Mouse (Mus musculus) intestine, postnatal 0 days (tissue): ENCODE results near the gene Kirrel. TPM values are rescaled to one million over a fixed set of nuclear protein-coding genes. Genes with fewer than 3 reads are reported as not detected.

Source experiments
- ATAC-seq: fragments of 200-750 bp; cut with Nextera tagmentation; 2 replicates; pipeline ENCODE4 v1.8.0; 2017; ENCODE audit warnings: mild to moderate bottlenecking, moderate TSS enrichment, moderate library complexity
- H3K27ac ChIP-seq: fragments of 300-500 bp; sonication (generic); 2 replicates; pipeline ENCODE4 v1.5.1; 2014; ENCODE audit warnings: mild to moderate bottlenecking, low read depth, low read length, moderate library complexity
- H3K27me3 ChIP-seq: fragments of 300-500 bp; sonication (generic); replicated peaks from 2 replicates; pipeline ENCODE4 v1.6.1; 2014; ENCODE audit warnings: low read length, mixed read lengths; ENCODE audit not compliant: control insufficient read depth, insufficient read depth
- H3K36me3 ChIP-seq: fragments of 300-500 bp; sonication (generic); 2 replicates; pipeline ENCODE4 v1.6.1; 2014; ENCODE audit warnings: mild to moderate bottlenecking, moderate library complexity; ENCODE audit not compliant: control insufficient read depth, insufficient read depth
- H3K4me1 ChIP-seq: fragments of 300-500 bp; sonication (generic); replicated peaks from 2 replicates; pipeline ENCODE4 v1.6.1; 2014; ENCODE audit warnings: antibody characterized with exemption, low read length, mixed read lengths; ENCODE audit not compliant: control insufficient read depth, insufficient read depth
- H3K4me2 ChIP-seq: fragments of 300-500 bp; sonication (generic); replicated peaks from 2 replicates; pipeline ENCODE4 v1.6.1; 2014; ENCODE audit warnings: low read depth, mild to moderate bottlenecking, moderate library complexity
- H3K4me3 ChIP-seq: fragments of 300-500 bp; sonication (generic); 2 replicates; pipeline ENCODE4 v1.5.1; 2014; ENCODE audit warnings: low read depth, low read length
- H3K9ac ChIP-seq: fragments of 300-500 bp; sonication (generic); 2 replicates; pipeline ENCODE4 v1.6.1; 2014; ENCODE audit warnings: mild to moderate bottlenecking, low read depth, low read length
- H3K9me3 ChIP-seq: fragments of 300-500 bp; sonication (generic); 2 replicates; pipeline ENCODE4 v1.6.1; 2016; ENCODE audit warnings: mixed run types; ENCODE audit not compliant: control insufficient read depth
- CTCF ChIP-seq: sonication (generic); IDR thresholded peaks from 2 replicates; pipeline ENCODE4 v1.5.1; 2016; ENCODE audit warnings: low read depth, mild to moderate bottlenecking, control low read depth, antibody characterized with exemption, moderate library complexity
- WGBS: fragments of 180-500 bp; shearing (Covaris S2); extraction: QIAGEN DNeasy Blood & Tissue Kit; methylation state at CpG from one replicate; pipeline ENCODE4 v1.1.7; 2014; 5-methylcytosine and 5-hydroxymethylcytosine counted together
- polyA plus RNA-seq: library from polyadenylated mRNA; unstranded; fragments of >200 nt; fragmentation: Nextera tagmentation; extraction: Ambion mirVana; gene quantifications from 2 replicates; pipeline ENCODE4 v1.2.1, GENCODE M21; 2015

The Kirrel gene
- polyA plus RNA-seq, 1 experiment from 2014 or later = 4.4 TPM

DNA sequence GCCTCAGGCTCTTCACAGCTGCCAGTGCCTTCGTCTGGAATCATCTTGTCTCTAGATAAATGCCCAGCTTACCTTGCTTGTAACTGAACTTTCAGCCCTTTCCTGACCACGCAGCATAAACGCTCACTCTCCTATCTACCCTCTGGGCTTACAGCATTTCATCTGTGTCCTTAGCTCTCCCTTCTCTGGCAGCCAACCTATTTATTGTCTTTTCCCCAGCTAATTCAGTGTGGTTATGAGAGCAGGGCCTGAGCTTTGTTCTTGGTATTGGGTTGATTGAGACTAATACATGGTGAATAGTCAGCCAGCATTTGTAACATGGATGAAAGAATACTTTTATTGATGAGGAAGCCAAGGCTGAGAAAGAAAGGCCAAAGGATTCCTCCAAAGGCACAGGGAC lies 102.4 kb downstream of the Kirrel start:
- no peaks in the 10 kb centered on the region for H3K36me3 ChIP-seq
- ATAC-seq = no peak
- 70% methylated on average over 3 of the region's 3 CpGs for WGBS
- no peaks in the 10 kb centered on the region for H3K9me3 ChIP-seq
- H3K9ac ChIP-seq = no peak overlapping the region
- no peak overlapping the region for H3K4me3 ChIP-seq
- H3K27me3 ChIP-seq = no peaks in the 10 kb centered on the region
- no peak overlapping the region for H3K27ac ChIP-seq
- no peak for TF ChIP-seq CTCF
- no peaks in the 10 kb centered on the region for H3K4me1 ChIP-seq
- H3K4me2 ChIP-seq = no peak overlapping the region

DNA sequence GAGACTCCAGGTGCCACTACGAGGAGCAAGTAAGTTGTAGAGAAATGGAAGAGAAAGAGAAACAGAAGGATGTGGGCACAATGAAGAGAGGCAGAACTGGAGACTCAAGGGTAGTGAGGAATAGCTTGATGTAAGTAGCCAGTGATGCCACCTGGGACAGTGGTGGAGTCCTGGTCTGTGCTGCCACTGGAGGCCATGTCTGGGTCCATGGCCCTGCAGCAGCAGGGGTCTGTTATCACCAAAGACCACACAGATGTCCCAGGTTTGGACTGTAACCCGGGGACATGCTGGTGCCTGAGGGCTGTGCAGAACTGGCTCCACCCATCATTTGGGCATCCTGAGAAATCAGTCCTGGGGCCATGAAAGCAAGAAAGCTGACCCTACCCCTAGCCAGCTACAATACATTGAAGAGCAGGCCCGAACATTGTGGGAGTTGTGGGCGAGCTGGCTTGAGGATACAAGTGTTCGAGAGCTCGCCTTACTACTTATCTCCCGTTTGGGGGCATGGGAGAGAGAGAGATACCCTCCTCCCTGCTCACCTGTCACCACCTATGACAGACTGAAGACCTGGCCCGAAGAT lies 107.1 kb downstream of the Kirrel start:
- ATAC-seq = no peak
- Histone ChIP-seq H3K9ac (no peak overlapping the region), H3K4me1 (no peaks in the 10 kb centered on the region), H3K27me3 (no peaks in the 10 kb centered on the region), H3K9me3 (no peaks in the 10 kb centered on the region), H3K36me3 (no peaks in the 10 kb centered on the region), H3K4me3 (no peak overlapping the region), H3K4me2 (no peak overlapping the region), H3K27ac (no peak overlapping the region)
- WGBS = 83% methylated on average over 8 of the region's 8 CpGs
- TF ChIP-seq CTCF = no peak

- Histone ChIP-seq H3K27me3 (no peaks in the 10 kb centered on the region), H3K27ac (no peak overlapping the region), H3K36me3 (no peaks in the 10 kb centered on the region), H3K4me2 (no peak overlapping the region), H3K9me3 (no peaks in the 10 kb centered on the region), H3K4me3 (no peak overlapping the region), H3K9ac (no peak overlapping the region), H3K4me1 (no peaks in the 10 kb centered on the region)
- ATAC-seq = no peak
- WGBS = 42% methylated on average over 1 of the region's 1 CpGs
- TF ChIP-seq CTCF = no peak
Measured at GRCm38 (mm10) chr3:87053939-87054338, 120.6 kb downstream of the Kirrel start.

DNA sequence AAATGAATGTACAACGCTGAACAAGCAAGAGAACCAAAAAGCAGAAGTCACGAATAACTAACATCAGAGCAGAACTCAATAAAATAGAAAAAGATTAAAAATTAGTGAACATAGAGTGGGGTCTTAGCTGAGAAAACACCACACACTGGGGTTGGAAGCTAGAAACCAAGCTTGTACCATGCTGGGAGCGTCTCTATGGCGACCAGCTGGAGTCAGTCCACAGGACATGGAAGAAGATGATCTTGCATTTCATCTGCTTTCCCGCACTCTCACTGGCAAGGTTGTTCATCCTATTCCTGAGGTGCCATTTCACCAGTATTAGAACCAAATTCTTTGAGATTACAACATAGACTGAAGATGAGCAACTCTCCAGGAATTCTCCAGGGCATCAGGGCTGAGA lies 126.7 kb downstream of the Kirrel start:
- Histone ChIP-seq H3K27me3 (no peaks in the 10 kb centered on the region), H3K9me3 (no peaks in the 10 kb centered on the region), H3K4me1 (no peaks in the 10 kb centered on the region), H3K36me3 (no peaks in the 10 kb centered on the region), H3K27ac (no peak overlapping the region), H3K4me2 (no peak overlapping the region), H3K4me3 (no peak overlapping the region), H3K9ac (no peak overlapping the region)
- TF ChIP-seq CTCF = no peak
- 88% methylated on average over 5 of the region's 5 CpGs for WGBS
- ATAC-seq = no peak

DNA sequence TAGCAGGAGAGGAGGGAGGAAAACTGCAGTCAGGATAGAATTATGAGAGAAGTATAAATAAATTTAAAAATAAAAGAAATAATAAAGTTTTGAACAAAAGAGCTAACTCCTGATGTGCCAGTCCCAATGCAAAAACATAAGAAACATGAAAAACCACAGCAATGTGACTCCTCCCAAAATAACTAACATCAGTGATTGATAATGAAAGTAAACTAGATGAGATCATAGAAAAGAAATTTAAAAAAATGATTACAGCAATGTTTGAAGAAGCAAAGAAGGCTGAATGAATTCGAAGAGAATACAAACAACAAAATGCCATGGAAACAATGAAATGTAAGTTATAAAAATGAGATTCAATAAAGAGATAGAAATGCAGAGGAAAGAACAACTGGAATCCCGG lies 132.8 kb downstream of the Kirrel start:
- TF ChIP-seq CTCF = no peak
- Histone ChIP-seq H3K27me3 (no peaks in the 10 kb centered on the region), H3K9me3 (no peaks in the 10 kb centered on the region), H3K27ac (no peak overlapping the region), H3K9ac (no peak overlapping the region), H3K4me1 (no peaks in the 10 kb centered on the region), H3K4me2 (no peak overlapping the region), H3K36me3 (no peaks in the 10 kb centered on the region), H3K4me3 (no peak overlapping the region)
- no peak for ATAC-seq
- 71% methylated on average over 2 of the region's 2 CpGs for WGBS

DNA sequence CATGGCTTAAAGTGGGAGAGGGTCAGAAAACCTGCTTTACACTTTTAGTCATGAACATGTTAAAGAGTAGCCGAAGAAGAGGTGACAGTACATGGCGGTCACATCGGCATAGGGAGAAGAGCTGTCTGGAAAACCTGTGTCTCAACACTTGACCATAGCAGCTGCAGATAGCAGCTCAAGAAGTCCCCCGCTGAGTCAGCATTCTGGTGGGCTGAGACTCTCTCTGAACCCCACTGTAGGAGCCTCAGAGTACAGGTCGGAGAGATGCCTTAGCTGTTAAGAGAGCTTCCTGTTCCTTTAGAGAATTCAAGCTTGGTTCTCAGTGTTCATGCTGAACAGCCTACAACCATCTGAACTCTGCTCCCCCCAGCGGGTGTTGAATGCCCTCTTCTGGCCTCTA lies 136.0 kb downstream of the Kirrel start:
- H3K9ac ChIP-seq = no peak overlapping the region
- H3K27ac ChIP-seq = no peak overlapping the region
- WGBS = 87% methylated on average over 6 of the region's 6 CpGs
- no peaks in the 10 kb centered on the region for H3K36me3 ChIP-seq
- ATAC-seq = no peak
- H3K4me2 ChIP-seq = no peak overlapping the region
- no peak overlapping the region for H3K4me3 ChIP-seq
- no peak for TF ChIP-seq CTCF
- H3K4me1 ChIP-seq = no peaks in the 10 kb centered on the region
- H3K9me3 ChIP-seq = no peaks in the 10 kb centered on the region
- no peaks in the 10 kb centered on the region for H3K27me3 ChIP-seq

GRCm38 (mm10) chr3:87034061-87034460 lies 140.5 kb downstream of the Kirrel start:
- no peaks in the 10 kb centered on the region for H3K9me3 ChIP-seq
- no peak overlapping the region for H3K27ac ChIP-seq
- no peak for ATAC-seq
- H3K36me3 ChIP-seq = no peaks in the 10 kb centered on the region
- 92% methylated on average over 4 of the region's 4 CpGs for WGBS
- no peak for TF ChIP-seq CTCF
- no peaks in the 10 kb centered on the region for H3K27me3 ChIP-seq
- no peak overlapping the region for H3K4me2 ChIP-seq
- H3K4me3 ChIP-seq = no peak overlapping the region
- no peak overlapping the region for H3K9ac ChIP-seq
- H3K4me1 ChIP-seq = no peaks in the 10 kb centered on the region
